Mouse (Mus musculus) megakaryocyte, embryonic 14.5 days (primary cell): ENCODE measurements around the gene Ccni. TPM values are rescaled to one million over a fixed set of nuclear protein-coding genes. Genes with fewer than 3 reads are reported as not detected.

Source experiments
- H3K27me3 ChIP-seq: replicated peaks from 2 replicates; pipeline ENCODE3; 2012; ENCODE audit warnings: inconsistent platforms
- H3K36me3 ChIP-seq: replicated peaks from 2 replicates; pipeline ENCODE3; 2012; ENCODE audit warnings: low read length, inconsistent platforms, mixed read lengths
- H3K4me1 ChIP-seq: 2 replicates; pipeline ENCODE4 v1.6.1; 2012; ENCODE audit warnings: inconsistent platforms
- H3K4me3 ChIP-seq: replicated peaks from 2 replicates; pipeline ENCODE3; 2012; ENCODE audit warnings: moderate library complexity, mild to moderate bottlenecking, inconsistent platforms
- H3K9me3 ChIP-seq: 2 replicates; pipeline ENCODE4 v1.6.1; 2012; ENCODE audit warnings: inconsistent platforms
- FLI1 ChIP-seq: IDR thresholded peaks from 2 replicates; pipeline ENCODE4 v1.6.1; 2012; ENCODE audit warnings: low read length, inconsistent platforms, mixed read lengths
- GATA1 ChIP-seq: IDR thresholded peaks from 3 replicates; pipeline ENCODE4 v1.6.1; 2012; ENCODE audit warnings: mixed read lengths, low read length, inconsistent platforms, borderline replicate concordance
- polyA plus RNA-seq: library from polyadenylated mRNA; stranded (reverse); fragments of >175 nt; gene quantifications from 2 replicates; pipeline ENCODE4 v1.2.3, GENCODE M21; 2012; ENCODE audit warnings: low replicate concordance; ENCODE audit not compliant: insufficient read depth

Gene Ccni
- polyA plus RNA-seq, 1 experiment = 70.2 TPM

DNA sequence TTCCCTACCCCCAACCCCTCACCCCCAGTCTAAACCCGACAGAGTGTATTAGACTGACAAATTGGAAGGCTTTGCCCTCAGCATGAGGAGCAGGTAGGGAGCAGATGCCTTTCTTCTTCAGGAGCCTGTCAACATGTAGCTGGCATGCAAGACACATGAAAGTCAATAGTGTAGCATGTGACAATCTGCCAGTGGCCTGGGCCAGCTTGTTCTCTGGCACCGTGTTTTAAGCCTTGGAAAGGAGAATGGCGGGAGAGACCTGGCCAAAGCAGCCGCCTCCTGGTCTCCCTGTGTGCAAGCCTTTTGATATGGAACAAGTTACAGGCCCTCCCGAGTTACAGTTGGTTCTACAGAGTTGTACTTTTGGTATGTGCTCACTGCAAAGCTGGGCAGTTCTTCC is 65.5 kb downstream of the Ccni start:
- Histone ChIP-seq H3K4me3 (no peak overlapping the region), H3K36me3 (peaks cover 81% of the 10 kb centered on the region), H3K4me1 (peaks cover 83% of the 10 kb centered on the region), H3K27me3 (no peaks in the 10 kb centered on the region), H3K9me3 (no peaks in the 10 kb centered on the region)
- no peak for TF ChIP-seq GATA1
- no peak for TF ChIP-seq FLI1

- Histone ChIP-seq H3K36me3 (peaks cover 67% of the 10 kb centered on the region), H3K9me3 (no peaks in the 10 kb centered on the region), H3K4me3 (no peak overlapping the region), H3K4me1 (peaks cover 84% of the 10 kb centered on the region), H3K27me3 (no peaks in the 10 kb centered on the region)
- TF ChIP-seq FLI1 (no peak), GATA1 (no peak)
Measured at GRCm38 (mm10) chr5:93139350-93139749, 66.9 kb downstream of the Ccni start.

DNA sequence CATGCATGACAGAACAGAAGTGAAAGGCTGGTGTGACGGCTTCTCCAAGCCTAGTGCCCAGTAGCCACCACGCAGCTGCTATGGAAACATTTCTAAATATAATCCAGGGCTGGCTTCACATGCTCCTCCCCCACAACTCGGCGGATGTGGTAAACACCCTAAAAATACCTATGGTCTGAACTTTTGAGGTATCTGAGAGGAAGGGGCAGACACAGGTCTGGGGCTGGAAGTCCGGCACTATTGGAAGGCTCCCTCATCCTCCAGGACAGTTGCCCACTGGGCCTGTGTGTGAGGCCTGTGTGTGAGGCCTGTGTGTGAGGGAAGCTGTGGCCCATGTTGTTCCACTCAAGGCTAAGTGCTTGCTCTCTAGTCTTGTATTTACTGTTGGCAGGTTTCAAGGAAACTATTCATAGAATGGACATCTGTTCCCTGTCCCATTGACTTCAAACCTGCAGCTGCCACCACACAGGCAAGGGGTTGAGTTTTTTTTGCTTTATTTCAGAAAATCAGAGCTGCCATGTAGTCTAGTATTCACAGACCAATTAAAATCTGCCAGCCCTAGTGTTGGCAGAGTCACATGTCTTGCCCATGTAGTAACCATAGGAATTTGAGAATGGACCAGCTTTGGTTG is 69.2 kb downstream of the Ccni start:
- TF ChIP-seq FLI1 = no peak
- no peak for TF ChIP-seq GATA1
- Histone ChIP-seq H3K9me3 (no peaks in the 10 kb centered on the region), H3K4me3 (peak overlapping the region; percentile 68), H3K4me1 (peaks cover 92% of the 10 kb centered on the region), H3K36me3 (peaks cover 56% of the 10 kb centered on the region), H3K27me3 (no peaks in the 10 kb centered on the region)

GRCm38 (mm10) chr5:93135368-93136107 is 70.8 kb downstream of the Ccni start:
- no peak for TF ChIP-seq FLI1
- peak; percentile 87; the same call in 2 of the 3 replicates for TF ChIP-seq GATA1
- peak overlapping the region; percentile 50 for H3K4me3 ChIP-seq
- H3K36me3 ChIP-seq = peaks cover 51% of the 10 kb centered on the region
- no peaks in the 10 kb centered on the region for H3K9me3 ChIP-seq
- H3K4me1 ChIP-seq = peaks cover 97% of the 10 kb centered on the region
- no peaks in the 10 kb centered on the region for H3K27me3 ChIP-seq

DNA sequence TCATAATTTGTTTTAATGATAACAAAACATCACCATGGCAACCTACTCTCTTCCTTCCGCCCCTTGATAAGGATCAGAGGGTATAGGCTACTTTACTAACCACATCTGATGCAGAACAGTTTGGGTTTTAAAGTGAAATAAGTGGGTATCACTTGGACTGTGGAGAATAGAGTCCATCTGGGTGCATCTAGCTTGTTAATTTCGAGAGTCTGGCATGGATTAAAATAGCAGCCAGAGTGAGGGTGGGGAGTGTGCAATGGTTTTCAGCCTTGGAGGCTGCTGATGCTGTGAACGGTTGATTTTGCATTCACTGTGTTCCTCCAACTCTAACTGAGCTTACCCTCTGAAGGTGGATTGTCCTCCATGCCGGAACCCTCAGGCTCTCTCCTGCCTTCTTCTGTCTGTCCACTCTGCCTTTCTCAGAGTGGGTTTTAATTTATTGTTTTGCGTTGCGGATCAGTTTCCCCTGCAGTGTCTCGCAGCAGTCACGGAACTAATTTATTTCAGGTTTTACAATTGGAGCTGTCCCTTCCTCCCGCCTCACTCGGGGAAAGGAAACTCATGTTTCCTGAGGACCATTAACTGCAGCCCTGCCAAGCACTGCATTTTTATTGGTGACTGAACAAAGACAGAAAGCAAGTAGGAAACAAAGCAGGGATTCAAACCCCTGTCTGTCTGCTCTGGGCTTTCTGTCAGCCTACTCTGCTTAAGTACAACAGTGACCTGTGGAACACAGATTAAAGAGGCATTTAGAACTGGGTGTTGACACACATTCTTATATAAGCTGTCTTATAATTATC is 72.7 kb downstream of the Ccni start:
- H3K4me1 ChIP-seq = peaks cover 99% of the 10 kb centered on the region
- no peaks in the 10 kb centered on the region for H3K9me3 ChIP-seq
- TF ChIP-seq FLI1 = no peak
- no peak for TF ChIP-seq GATA1
- H3K4me3 ChIP-seq = peak overlapping the region; percentile 82
- no peaks in the 10 kb centered on the region for H3K27me3 ChIP-seq
- H3K36me3 ChIP-seq = peaks cover 38% of the 10 kb centered on the region

Other genes starting within 250 kb of the Ccni start
- gene Sowahb, start 161.5 kb downstream of the Ccni start, polyA plus RNA-seq = 0.09 TPM in 1 of 2 replicates, not detected in the other
- 8.9 and 29.8 TPM in 2 replicates for gene Sept11, start 113.1 kb downstream of the Ccni start, polyA plus RNA-seq
- 1.1 TPM in 1 of 2 replicates, not detected in the other for gene 2010109A12Rik, start within 50 bp of the Ccni start, polyA plus RNA-seq
- 6.6 and 37.5 TPM in 2 replicates for gene Ccng2, start 60.8 kb upstream of the Ccni start, polyA plus RNA-seq